Mouse (Mus musculus): ENCODE results near the gene Ltf.

DNA sequence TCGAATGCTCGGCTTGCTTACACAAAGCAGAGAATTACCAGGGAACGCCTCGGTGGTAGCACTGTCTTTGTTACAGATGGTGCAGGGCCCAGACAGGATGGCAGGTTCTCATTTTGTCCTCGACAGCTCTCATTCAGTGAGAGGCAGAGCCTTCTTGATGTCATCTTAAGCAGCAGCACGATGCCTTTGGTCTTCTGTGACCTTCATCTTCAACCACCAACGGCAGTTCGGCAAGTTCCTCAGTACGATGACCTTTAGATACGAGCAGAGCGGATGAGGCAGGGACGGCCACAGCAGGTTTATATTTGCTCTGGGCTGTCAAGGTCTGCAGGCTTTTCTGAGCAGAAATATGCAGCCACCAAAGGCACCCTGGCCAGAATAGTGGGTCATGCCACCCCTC, 17.4 kb upstream of the Ltf start:
- no peak for TF ChIP-seq EP300 (IDR thresholded peaks at IDR 0.05; ENCODE audit: low read depth)
- TF ChIP-seq CTCF (IDR thresholded peaks at IDR 0.05; ENCODE audit: low read depth): no peak
